Mouse (Mus musculus) bone marrow macrophage, adult 2 months (primary cell): ENCODE measurements around the gene Ern2. TPM values are rescaled to one million over a fixed set of nuclear protein-coding genes. Genes with fewer than 3 reads are reported as not detected.
A peak's percentile ranks its signal among the peaks of the same experiment; 100 is the strongest.

Experiments used
- H3K27ac ChIP-seq: 2 replicates; pipeline ENCODE4 v1.5.1; 2012; ENCODE audit warnings: low read depth, low read length; ENCODE audit not compliant: insufficient read depth
- H3K4me1 ChIP-seq: 2 replicates; pipeline ENCODE4 v1.6.1; 2012; ENCODE audit warnings: low read length; ENCODE audit not compliant: control insufficient read depth, insufficient read depth
- H3K4me3 ChIP-seq: 2 replicates; pipeline ENCODE4 v1.5.1; 2012; ENCODE audit warnings: mild to moderate bottlenecking, low read length, moderate library complexity; ENCODE audit not compliant: insufficient read depth
- CTCF ChIP-seq: IDR thresholded peaks from 2 replicates; pipeline ENCODE4 v1.5.1; 2012; ENCODE audit warnings: low read depth, mild to moderate bottlenecking, low read length, moderate library complexity
- POLR2A ChIP-seq: IDR thresholded peaks from 2 replicates; pipeline ENCODE4 v1.6.1; 2012; ENCODE audit warnings: mild to moderate bottlenecking, low read depth, low read length, borderline replicate concordance
- polyA plus RNA-seq: library from polyadenylated mRNA; stranded (reverse); fragments of >200 nt; gene quantifications from 2 replicates; pipeline ENCODE4 v1.2.4, GENCODE M21; 2012; ENCODE audit not compliant: missing spikeins, insufficient read depth, insufficient read length

The Ern2 gene
- not detected in 2 replicates for polyA plus RNA-seq

GRCm38 (mm10) chr7:122186043-122186442, at the start of gene Ern2:
Gene Ern2 (minus strand): TSS chr7:122186207.
- Histone ChIP-seq H3K4me1 (no peaks in the 10 kb centered on the region), H3K4me3 (no peak within 1 kb of the TSS), H3K27ac (no peak within 1 kb of the TSS)
- TF ChIP-seq POLR2A (no peak), CTCF (no peak)

GRCm38 (mm10) chr7:122230866-122231265, 44.9 kb upstream of the Ern2 start:
- Histone ChIP-seq H3K4me1 (no peaks in the 10 kb centered on the region), H3K27ac (no peak overlapping the region), H3K4me3 (no peak overlapping the region)
- TF ChIP-seq POLR2A (no peak), CTCF (no peak)

- no peak overlapping the region for H3K27ac ChIP-seq
- TF ChIP-seq POLR2A (no peak), CTCF (no peak)
- no peaks in the 10 kb centered on the region for H3K4me1 ChIP-seq
- H3K4me3 ChIP-seq, result no peak overlapping the region
Measured at GRCm38 (mm10) chr7:122229916-122230315, 43.9 kb upstream of the Ern2 start.

- TF ChIP-seq POLR2A, result no peak
- no peak for TF ChIP-seq CTCF
- H3K27ac ChIP-seq, result no peak overlapping the region
- H3K4me3 ChIP-seq, result no peak overlapping the region
- H3K4me1 ChIP-seq, result no peaks in the 10 kb centered on the region
Measured at GRCm38 (mm10) chr7:122229306-122229705, 43.3 kb upstream of the Ern2 start.

GRCm38 (mm10) chr7:122226744-122227143, 40.7 kb upstream of the Ern2 start:
- TF ChIP-seq POLR2A (no peak), CTCF (no peak)
- H3K4me1 ChIP-seq, result no peaks in the 10 kb centered on the region
- no peak overlapping the region for H3K27ac ChIP-seq
- H3K4me3 ChIP-seq, result no peak overlapping the region

GRCm38 (mm10) chr7:122226020-122226742, 40.2 kb upstream of the Ern2 start:
- H3K4me3 ChIP-seq, result no peak overlapping the region
- TF ChIP-seq POLR2A (no peak), CTCF (no peak)
- H3K4me1 ChIP-seq, result no peaks in the 10 kb centered on the region
- H3K27ac ChIP-seq, result no peak overlapping the region

- no peaks in the 10 kb centered on the region for H3K4me1 ChIP-seq
- TF ChIP-seq POLR2A (no peak), CTCF (no peak)
- no peak within 1 kb of the TSS for H3K4me3 ChIP-seq
- H3K27ac ChIP-seq, result no peak within 1 kb of the TSS
Measured at GRCm38 (mm10) chr7:122219315-122219801, 33.4 kb upstream of the Ern2 start, which contains the start of gene Chp2. Gene Chp2 (plus strand): TSS chr7:122219496.

- no peak for TF ChIP-seq CTCF
Measured at GRCm38 (mm10) chr7:122208276-122209021, 22.4 kb upstream of the Ern2 start.

GRCm38 (mm10) chr7:122206121-122206520, 20.1 kb upstream of the Ern2 start:
- H3K4me1 ChIP-seq, result peaks cover 13% of the 10 kb centered on the region
- H3K4me3 ChIP-seq, result no peak overlapping the region
- H3K27ac ChIP-seq, result peak overlapping the region; percentile 44; the same call in 1 of the 2 replicates
- TF ChIP-seq CTCF, result no peak
- no peak for TF ChIP-seq POLR2A

More at GRCm38 (mm10) chr7:122208276-122209021, 22.4 kb upstream of the Ern2 start:
- Histone ChIP-seq H3K27ac (no peak overlapping the region), H3K4me3 (no peak overlapping the region), H3K4me1 (peaks cover 13% of the 10 kb centered on the region)

- H3K4me1 ChIP-seq, result peaks cover 13% of the 10 kb centered on the region
- no peak overlapping the region for H3K27ac ChIP-seq
- TF ChIP-seq POLR2A, result no peak
- TF ChIP-seq CTCF, result no peak
- no peak overlapping the region for H3K4me3 ChIP-seq
Measured at GRCm38 (mm10) chr7:122203936-122204335, 17.9 kb upstream of the Ern2 start.

GRCm38 (mm10) chr7:122199296-122199695, 13.3 kb upstream of the Ern2 start:
- H3K27ac ChIP-seq, result no peak overlapping the region
- H3K4me1 ChIP-seq, result 0 out of 2 replicates have a peak, but pooled peaks cover 2% of the 10 kb centered on the region
- H3K4me3 ChIP-seq, result no peak overlapping the region

More at GRCm38 (mm10) chr7:122199296-122199695, 13.3 kb upstream of the Ern2 start:
- TF ChIP-seq CTCF (no peak), POLR2A (no peak)
